Mouse (Mus musculus) granulocyte monocyte progenitor cell, adult 5-6 weeks (primary cell): ENCODE results near the gene Mgat4e. TPM values are rescaled to one million over a fixed set of nuclear protein-coding genes. Genes with fewer than 3 reads are reported as not detected.
A peak's percentile ranks its signal among the peaks of the same experiment; 100 is the strongest.
"Not testable (repeated sequence)": the region's sequence is repeated elsewhere in the genome, so short reads cannot be mapped to it uniquely, and the experiment has no call there.

Experiments used
- ATAC-seq: replicated peaks from 2 replicates; pipeline ENCODE4 v1.8.0; 2016; ENCODE audit warnings: mild to moderate bottlenecking, moderate TSS enrichment, inconsistent platforms; ENCODE audit not compliant: poor library complexity, severe bottlenecking
- total RNA-seq, 2 experiments: library from RNA; stranded (forward) in 1 of 2; stranded (reverse) in 1 of 2; fragments of 200-712, 200-1000 nt in 1 of 2; fragments of >200 nt in 1 of 2; fragmentation: Nextera tagmentation in 1 of 2; gene quantifications; 2 replicates each; pipeline ENCODE4 v1.2.3; 2014 to 2017

Gene Mgat4e
- total RNA-seq, 2 experiments from 2014 or later, result 0.10 TPM; not detected in 1

GRCm38 (mm10) chr1:134556671-134557218, 7.3 kb upstream of the Mgat4e start:
- ATAC-seq, result peak; percentile 84

GRCm38 (mm10) chr1:134555871-134556670, 6.6 kb upstream of the Mgat4e start:
- ATAC-seq, result peak; percentile 14

GRCm38 (mm10) chr1:134555240-134555870, 5.9 kb upstream of the Mgat4e start:
- ATAC-seq, result no peak

GRCm38 (mm10) chr1:134552396-134552795, 2.9 kb upstream of the Mgat4e start:
- no peak for ATAC-seq

GRCm38 (mm10) chr1:134551869-134552268, 2.4 kb upstream of the Mgat4e start:
- ATAC-seq, result no peak

- ATAC-seq, result no peak
Measured at GRCm38 (mm10) chr1:134548231-134548630, 1.3 kb downstream of the Mgat4e start.

GRCm38 (mm10) chr1:134540610-134541009, 8.9 kb downstream of the Mgat4e start:
- ATAC-seq, result no peak

- no peak for ATAC-seq
Measured at GRCm38 (mm10) chr1:134535513-134535912, 14.0 kb downstream of the Mgat4e start.

- no peak for ATAC-seq
Measured at GRCm38 (mm10) chr1:134535054-134535453, 14.4 kb downstream of the Mgat4e start.

GRCm38 (mm10) chr1:134533710-134534109, 15.8 kb downstream of the Mgat4e start:
- ATAC-seq, result not testable (repeated sequence)

- no peak for ATAC-seq
Measured at GRCm38 (mm10) chr1:134530618-134531017, 18.9 kb downstream of the Mgat4e start.

- no peak for ATAC-seq
Measured at GRCm38 (mm10) chr1:134526752-134527151, 22.7 kb downstream of the Mgat4e start.

- no peak for ATAC-seq
Measured at GRCm38 (mm10) chr1:134525015-134525414, 24.5 kb downstream of the Mgat4e start.

GRCm38 (mm10) chr1:134524424-134524823, 25.1 kb downstream of the Mgat4e start:
- peak; percentile 54 for ATAC-seq

GRCm38 (mm10) chr1:134522325-134522724, 27.2 kb downstream of the Mgat4e start:
- ATAC-seq, result peak; percentile 80

GRCm38 (mm10) chr1:134521163-134521562, 28.3 kb downstream of the Mgat4e start:
- no peak for ATAC-seq

- ATAC-seq, result no peak
Measured at GRCm38 (mm10) chr1:134520001-134520721, 29.3 kb downstream of the Mgat4e start.

- ATAC-seq, result not testable (repeated sequence)
Measured at GRCm38 (mm10) chr1:134519201-134519600, 30.3 kb downstream of the Mgat4e start.

GRCm38 (mm10) chr1:134518677-134519076, 30.8 kb downstream of the Mgat4e start:
- peak; percentile 99 for ATAC-seq

GRCm38 (mm10) chr1:134517841-134518240, 31.6 kb downstream of the Mgat4e start:
- ATAC-seq, result not testable (repeated sequence)
